Mouse (Mus musculus): ENCODE results near the gene Hmg20b.

The Hmg20b gene

DNA sequence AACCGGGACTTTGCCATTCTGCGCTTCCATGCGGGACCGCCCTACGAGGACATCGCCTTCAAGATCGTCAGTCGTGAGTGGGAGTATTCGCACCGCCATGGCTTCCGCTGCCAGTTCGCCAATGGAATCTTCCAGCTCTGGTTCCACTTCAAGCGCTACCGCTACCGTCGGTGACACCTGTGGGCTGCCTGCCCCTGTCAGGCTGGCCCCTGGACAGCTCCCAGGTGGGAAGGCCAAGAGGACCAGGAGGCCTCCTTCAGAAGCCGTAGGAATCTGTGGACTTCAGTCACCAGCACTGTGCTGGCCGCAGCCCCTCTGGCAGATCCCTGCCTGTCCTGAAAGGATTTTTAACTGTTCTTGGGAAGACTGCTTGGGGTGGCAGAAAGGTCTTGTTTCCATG lies 24.5 kb downstream of the Hmg20b start:
- no peak for DNase-seq (ENCODE audit: low spot score)

DNA sequence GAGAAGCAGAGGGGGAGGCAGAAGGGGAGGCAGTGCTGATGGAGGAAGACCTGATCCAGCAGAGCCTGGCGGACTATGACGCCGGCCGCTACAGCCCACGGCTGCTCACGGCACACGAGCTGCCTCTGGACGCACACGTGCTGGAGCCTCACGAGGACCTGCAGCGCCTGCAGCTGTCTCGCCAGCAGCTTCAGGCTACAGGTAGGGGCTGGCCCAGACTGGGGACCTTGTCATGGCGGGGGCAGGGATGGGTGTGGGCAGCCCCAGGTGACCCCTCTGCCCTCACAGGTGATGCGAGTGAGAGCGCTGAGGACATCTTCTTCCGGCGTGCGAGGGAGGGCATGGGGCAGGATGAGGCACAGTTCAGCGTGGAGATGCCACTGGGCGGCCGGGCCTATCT lies 25.1 kb downstream of the Hmg20b start:
- no peak for DNase-seq (ENCODE audit: low spot score)

DNA sequence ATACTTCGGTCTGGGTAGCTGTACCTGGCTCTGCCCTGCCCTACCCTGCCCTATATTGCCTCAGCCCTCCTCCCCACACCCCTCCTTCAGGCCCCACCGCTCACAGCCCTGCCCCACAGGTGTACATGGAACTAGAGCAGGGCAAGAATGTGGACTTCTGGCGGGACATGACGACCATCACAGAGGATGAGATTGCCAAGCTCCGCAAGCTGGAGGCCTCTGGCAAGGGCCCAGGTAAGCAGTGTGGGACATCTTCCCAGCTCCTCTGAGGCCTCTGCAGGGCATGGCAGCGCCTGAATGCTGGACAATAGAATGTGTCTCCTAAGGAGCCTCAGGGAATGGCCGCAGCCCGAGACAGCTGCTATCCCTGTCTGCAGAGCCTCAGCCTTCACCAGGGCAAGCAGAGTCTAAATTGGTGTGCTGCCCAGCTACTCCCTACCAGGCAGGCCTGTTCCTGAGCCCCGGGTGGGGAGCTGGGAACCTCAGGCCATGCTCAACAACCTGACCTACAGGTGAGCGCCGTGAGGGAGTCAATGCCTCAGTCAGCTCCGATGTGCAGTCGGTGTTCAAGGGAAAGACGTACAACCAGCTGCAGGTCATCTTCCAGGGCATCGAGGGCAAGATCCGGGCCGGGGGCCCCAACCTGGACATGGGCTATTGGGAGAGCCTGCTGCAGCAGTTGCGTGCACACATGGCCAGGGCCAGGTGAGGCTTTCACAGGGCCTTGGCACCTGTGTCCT lies 26.3 kb downstream of the Hmg20b start:
- no peak for DNase-seq (ENCODE audit: low spot score)

DNA sequence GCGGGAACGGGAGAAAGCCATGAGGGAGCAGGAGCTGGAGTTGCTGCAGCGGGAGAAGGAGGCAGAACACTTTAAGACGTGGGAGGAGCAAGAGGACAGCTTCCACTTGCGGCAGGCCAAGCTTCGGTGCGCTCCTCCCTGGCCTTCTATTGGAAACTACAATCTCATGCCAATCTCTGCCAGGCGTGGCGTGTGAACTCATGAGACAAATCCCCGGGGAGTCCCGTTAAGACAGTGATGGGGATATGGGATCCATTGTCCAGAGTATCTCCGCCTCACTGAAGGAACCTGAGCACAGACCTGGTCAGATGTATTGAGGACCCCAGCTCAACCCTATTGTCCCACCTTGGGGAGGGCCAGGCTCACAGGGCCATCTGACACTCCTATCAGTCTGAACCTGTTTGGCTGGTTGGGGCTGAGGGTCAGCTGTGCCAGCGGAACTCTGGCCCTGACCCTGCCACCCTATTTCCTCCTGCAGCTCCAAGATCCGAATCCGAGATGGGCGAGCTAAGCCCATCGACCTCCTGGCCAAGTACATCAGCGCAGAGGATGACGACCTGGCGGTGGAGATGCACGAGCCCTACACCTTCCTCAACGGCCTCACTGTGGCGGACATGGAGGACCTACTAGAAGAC lies 27.0 kb downstream of the Hmg20b start:
- no peak for DNase-seq (ENCODE audit: low spot score)

DNA sequence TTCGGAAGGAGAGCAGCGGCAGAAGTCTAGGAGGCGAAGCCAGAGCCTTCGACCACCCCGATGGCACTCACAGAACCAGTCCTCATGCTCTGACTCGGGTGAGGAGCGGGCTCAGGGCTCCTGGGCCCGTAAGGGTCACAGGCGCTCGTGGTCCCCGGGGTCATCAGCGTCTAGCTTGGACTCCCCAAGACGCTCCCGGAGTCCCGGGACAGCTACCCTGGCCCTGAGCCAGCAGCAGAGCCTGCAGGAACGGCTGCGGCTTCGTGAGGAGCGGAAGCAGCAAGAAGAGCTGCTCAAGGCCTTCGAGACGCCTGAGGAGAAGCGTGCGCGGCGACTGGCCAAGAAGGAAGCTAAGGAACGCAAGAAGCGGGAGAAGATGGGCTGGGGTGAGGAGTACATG lies 27.8 kb downstream of the Hmg20b start:
- no peak for DNase-seq (ENCODE audit: low spot score)

DNA sequence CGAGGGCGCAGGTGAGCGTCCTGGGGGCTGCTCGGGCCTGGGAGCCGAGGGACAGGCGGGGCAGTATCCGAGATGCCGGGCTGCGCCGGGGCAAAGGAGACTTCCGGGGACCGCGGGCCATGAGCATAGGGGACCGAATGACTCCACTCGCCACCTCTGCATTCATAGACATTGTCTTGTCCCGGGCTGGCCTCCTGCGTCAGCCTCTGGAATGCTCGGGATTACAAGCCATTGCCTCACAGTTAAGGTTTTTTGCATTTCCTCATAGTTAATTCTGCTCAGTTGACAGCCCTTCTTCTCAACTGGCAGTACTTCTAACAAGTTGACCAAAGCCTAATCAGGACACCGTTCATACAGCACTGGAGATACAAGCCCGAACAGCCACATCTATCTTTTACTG lies 28.8 kb downstream of the Hmg20b start:
- DNase-seq (ENCODE audit: low spot score): no peak

DNA sequence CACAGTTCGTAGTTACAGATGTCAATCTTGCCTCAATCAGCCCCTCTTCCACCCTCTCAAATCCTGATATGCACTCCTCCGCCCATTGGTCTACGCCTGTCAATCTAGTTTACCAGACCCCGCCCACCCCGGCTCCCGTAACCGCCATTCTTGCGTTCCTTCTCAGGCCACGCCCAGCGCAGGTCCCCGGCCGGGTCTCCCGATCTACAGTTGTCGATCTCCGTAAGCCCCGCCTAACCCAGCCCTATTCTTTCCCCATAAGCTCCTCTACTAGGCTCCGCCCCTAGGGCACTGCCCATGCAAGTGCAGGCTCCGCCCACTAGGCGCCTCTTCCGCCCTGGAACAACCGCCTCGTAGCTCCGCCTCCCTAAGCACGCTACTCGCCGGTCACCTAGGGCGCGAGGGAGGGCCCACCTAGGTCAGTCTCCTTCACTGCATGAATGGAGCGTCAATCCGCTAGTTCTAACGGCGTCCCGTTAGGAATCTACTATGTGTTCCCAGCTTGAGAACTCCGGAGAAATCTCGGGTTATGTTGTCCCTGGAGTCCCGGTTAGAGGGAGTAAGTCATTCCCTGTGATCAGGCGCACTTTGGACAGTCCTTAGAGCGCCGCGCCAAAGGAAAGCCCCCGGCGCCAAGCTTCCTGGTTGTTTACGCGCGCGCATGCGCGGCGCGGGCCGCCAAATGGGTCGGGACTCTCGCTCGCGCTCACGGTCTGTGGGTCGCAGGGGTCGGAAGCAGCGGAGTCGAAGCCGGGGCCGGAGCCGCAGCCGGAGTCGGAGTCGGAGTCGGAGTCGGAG lies 29.5 kb downstream of the Hmg20b start, which contains the start of gene Cactin:
Gene Cactin, plus strand, starts transcription at position 554 of the 798 bp plus-strand sequence.
- peak; percentile 100 for DNase-seq (ENCODE audit: low spot score)

DNA sequence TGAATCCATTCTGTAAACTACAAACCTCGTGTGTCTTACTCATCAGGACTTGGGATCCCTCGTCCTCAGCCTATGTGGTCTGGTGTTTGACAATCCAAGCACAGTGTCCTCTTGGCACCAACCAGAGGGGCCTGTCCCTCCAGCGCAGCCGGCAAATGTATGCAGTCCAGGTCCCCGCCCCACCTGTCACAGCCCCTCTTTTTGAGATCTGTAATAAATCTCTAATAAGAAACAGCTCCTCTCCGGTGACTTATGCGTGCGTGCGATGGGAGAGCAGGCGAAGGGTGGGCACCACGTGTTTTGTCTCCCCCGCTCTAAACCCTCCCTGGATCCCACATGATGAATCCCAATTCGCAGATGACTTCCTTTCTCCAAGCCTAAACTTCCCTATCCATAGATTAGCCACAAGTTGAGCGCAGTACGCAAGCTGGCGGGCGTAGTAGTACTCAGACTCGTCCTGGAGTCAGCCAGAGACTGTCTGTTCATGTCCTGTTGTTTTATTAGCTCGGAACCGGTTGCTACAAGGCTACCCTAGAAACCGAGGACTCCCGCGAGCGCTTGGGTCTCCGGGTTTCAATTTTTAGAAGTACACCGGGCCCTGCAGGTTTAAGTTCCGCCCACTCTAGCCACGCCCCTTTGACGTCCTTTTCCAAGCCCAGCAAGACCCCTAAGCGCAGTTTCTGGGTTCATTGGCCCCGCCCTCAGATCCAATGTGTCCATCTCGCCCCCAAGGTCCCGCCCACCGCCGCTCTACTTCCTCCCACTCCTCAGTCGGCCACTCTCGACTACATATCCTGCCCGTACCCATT lies 30.3 kb downstream of the Hmg20b start:
- peak; percentile 99 for DNase-seq (ENCODE audit: low spot score)

DNA sequence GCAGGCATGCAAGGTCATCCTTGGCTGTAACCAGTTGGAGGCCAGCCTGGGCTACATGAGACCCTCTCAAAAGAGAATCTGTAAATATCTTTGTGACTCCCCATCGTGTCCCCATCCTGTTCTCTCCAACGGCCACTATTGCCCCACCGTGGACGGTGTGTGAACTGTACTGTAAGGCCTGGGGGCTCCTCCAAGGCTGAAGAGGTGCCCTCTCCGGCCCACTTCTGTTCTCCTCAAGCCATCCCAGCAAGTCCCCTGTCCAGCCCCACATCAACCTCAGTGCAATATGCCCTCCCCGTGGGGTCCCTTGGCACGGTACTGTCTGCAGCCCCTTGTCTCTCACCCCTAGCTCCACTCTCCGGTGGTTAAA lies 31.0 kb downstream of the Hmg20b start:
- DNase-seq (ENCODE audit: low spot score): no peak

DNA sequence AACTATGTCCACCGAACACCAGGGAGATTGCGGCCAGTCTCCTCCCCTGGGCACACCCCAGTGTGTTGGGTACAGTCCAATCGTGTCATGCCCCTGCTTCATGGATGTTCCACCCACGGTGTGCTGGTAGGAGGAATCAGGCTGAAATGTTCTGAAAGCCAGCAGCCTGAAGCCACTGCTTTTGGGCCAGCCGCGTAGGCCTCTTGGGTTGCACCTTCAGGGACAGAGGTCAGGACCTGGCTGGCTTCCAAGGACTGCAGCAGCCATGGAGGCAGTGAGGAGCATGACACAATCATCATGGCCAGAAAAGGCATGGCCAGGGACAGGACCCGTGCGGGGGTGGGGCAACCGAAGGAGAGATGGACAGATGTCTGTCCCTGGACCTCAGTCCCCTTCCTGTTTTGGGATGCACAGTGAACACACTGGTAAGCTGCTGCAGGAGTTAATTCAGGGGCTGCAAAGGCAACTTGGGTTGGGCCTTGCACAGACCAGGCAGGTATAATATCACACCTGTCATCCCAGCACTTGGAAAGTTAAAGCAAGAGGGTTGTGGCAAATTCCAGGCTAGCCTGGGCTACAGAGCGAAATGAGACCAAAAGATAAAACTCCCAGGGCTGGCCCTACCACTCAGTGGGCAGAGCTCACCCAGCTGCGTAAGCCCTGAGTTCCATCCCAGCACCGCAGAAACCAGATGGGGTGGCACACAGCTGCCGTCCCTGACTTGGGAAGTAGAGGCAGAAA lies 31.5 kb downstream of the Hmg20b start:
- no peak for DNase-seq (ENCODE audit: low spot score)

DNA sequence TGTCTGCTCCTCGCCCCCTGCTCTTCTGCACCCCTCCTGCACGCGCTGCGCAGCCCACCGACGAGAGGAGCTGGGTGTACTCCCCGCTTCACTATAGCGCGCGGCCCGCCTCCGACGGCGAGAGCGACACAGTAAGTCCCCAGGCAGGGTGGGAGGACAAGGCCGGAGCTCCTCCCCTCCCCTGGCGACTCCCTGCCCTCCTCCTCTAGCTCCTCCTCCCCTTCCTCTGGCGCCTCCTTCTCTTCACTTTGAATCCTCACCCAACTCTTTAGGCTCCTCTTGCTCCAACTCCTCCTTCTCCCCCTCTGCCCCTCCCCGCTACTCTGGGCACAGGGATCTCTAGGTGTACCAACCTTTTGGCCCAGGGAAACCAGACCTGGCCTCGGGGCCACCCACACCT lies 33.0 kb downstream of the Hmg20b start:
- peak; percentile 58 for DNase-seq (ENCODE audit: low spot score)

DNA sequence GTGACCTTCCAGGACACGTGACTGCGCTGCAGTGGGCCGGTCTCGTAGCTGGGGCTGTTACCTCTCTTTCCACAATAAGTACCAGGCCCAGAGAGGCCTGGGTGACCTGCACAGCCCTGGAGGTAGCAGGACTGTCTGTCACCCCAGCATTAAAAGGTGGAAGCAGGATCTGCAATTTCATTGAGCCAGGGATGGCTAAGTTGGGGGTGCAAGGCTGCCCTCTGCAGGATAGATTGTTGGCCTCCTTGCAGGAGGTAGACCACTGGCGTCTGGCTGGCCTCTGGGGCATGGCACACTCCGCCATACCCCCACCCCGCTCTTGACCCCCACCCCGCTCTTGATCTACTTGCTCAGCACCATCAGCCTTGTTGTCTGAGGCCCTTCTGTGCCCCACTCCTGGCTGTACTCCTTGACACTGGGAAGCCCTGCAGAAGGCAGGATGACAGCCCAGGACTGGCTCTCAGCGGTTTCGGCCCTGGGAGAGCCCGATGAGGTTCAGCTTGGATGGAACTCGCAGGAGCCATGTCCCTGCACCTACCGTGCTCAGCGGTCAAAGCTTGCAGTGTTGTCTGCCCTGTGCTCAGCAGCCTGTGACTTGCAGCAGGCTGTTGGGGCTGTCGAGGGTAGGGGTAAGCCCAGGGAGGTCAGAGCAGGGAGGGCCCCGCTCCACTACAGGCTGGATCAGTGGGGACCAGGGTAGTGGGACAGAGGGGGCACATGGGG lies 33.8 kb downstream of the Hmg20b start:
- peak; percentile 67 for DNase-seq (ENCODE audit: low spot score)

DNA sequence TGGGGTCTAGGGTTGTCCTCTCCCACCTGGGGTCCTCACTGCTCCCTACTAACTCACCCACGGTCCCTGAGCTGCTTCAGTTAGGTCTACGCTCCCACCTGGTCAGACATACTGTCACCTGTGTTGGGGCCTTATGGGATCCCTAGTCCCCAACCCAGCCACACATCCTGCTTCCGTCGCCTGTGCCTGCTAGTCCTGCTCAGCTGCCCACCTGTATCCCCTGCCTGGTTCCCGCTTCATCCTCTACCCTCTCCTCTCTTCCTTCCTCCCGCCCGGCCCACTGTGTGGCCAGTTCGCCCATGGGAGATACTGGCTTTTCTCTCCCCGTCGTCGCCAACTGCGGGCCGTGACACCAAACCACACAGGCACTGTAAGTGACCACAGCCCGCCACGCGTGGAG lies 34.7 kb downstream of the Hmg20b start:
- no peak for DNase-seq (ENCODE audit: low spot score)

DNA sequence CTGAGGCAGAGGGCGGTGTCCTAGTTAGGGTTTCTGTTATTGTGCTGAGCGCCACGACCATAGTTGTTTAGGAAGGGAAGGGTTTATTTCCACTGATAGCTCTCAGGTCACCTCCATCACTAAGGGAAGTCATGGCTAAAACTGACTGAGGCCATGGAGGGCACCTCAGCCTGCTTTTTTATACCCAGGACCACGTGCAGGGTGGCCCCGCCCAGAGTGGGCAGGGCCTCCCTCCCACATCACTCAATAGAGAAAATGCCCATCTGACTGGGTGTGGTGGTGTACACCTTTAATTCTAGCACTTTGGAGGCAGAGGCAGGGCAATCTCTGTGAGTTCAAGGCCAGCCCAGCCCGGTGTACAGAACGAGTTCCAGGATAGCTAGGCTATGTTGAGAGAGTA lies 36.1 kb downstream of the Hmg20b start:
- no peak for DNase-seq (ENCODE audit: low spot score)

DNA sequence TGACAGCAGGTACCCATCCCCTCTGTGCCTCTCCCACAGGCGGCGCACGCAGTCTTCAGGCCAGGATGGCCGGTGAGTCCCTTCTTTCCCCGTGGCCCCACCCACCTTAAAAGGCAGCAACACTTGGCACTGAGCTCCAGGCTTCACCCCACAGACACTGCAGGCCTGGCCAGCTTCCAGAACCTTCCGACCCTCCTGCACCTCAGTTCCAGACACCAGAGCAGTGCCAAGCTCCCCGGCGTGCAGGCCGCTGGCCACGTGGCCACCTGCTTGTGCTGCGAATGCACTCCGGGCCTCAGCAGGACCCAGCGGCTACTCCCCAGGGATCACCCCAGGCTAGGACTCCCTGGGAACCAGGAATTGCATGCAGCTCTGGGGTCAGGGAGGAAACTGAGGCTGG lies 36.7 kb downstream of the Hmg20b start:
- no peak for DNase-seq (ENCODE audit: low spot score)

DNA sequence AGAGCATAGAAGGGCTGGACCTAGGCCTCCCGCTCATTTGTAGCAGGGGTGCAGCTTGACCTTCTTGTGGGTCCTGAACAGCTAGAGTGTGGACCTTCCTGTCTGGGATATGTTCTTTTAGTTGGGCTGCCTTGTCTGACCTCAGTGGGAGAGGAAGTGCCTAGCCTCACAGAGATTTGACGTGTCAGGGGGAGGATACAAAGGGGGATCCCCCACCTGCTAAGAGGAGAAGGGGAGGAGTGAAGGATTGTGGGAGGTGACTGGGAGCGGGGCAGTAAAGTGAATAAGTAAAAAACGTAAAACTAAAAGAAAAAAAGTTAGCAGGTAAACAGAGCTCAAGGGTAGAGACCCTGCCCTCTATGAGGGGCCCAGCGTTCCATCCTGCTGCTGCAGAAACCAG lies 40.7 kb downstream of the Hmg20b start:
- DNase-seq (ENCODE audit: low spot score): no peak

DNA sequence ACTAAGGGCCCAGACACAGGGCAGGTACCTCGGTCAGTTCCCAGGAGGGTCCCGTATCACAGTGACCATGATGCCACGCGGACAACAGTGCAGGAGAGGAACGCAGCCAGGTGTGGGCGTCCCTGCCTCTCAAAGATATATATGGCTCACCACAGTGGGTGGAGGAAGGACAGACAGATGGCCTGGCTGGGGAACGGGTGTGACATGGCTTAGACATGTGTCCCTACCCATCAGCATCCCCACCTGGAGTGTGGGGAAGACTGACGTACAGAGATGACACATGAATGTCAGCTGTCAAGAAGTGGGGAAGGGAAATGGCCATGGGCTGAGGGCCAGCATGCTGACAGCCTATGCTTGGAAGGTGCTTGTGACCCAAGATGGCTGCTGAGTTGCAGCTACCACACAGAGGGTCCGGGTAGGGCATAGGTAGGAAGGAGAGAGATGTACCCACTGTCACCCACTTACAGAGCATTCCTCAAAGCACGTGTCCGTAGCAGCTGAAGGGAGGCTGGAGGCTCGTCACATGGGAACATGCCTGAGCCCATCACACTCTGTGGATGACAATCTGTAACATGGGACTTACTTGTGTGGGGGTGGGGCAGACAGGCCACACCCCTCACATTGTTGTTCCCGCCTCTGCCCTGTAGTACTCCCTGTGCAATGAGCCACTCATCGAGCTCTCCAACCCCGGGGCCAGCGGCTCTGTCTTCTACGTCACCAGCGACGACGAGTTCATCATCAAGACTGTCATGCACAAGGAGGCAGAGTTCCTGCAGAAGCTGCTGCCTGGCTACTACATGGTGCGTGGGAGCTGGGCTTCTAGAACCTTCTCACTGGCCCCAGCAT lies 43.2 kb downstream of the Hmg20b start:
- DNase-seq (ENCODE audit: low spot score): no peak

DNA sequence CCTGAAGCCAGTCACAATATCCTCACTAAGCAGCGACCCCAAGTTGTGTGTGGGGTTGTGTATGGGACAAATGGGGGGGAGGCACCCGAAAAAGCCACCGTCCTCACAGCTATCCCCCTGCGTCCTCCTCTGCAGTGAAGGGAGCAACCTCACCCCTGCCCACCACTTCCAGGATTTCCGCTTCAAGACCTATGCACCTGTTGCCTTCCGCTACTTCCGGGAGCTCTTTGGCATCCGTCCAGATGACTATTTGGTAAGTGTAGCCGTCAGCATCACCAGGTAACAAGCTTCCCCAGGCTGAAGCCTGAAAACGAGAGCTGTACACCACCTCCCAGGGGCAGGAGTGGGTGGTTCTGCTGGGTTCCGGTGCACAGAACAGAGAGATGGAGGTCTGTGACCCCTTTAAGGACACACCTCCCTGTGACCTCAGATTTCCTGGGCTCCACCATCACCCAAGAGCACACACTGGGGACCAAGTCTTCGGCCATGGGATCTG lies 44.1 kb downstream of the Hmg20b start:
- DNase-seq (ENCODE audit: low spot score): no peak

DNA sequence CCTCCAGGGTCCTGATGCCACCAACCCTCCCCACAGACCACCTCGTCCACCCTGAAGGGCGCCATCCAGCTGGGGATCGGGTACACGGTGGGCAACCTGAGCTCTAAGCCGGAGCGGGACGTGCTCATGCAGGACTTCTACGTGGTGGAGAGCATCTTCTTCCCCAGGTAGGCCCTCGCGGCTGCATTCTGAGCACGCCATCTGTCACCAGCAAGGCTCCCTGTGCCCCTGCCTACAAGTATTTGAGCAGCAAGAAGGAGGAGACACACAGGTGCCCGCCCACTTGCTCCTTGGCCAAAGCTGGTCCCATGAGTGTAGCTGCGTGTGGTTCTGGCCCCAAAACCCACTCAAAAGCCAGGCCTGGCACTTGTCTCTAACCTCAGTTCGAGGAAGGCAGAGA lies 44.6 kb downstream of the Hmg20b start:
- DNase-seq (ENCODE audit: low spot score): no peak

All from retina, embryonic 14.5 days (tissue).